Mouse (Mus musculus): Measurements from ENCODE around the gene Tes3-ps.

Gene Tes3-ps

GRCm38 (mm10) chr13:49504510-49504909 is 11.4 kb downstream of the Tes3-ps start, which contains the start of gene Ecm2:
Gene Ecm2, plus strand, starts transcription at chr13:49504810.
- DNase-seq (ENCODE audit: low read depth, low spot score): no peak

DNA sequence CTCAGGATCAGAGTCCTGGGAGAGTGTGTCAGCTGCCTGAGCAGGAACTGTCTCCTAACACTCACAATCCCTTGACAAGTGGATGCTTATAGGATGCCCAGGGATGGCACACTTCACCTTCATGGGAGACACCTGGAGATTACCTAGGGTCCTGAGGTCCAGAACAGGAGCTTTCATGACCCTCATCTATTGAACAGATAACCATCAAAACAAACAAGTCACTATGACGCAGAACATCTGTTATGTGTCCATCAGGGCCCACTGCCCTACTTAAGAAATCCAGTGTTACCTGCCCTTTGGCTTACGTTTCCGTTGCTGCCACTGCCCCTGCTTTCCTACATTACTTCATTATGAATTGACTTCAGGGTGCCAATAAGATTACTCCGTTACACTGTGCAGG is 12.7 kb downstream of the Tes3-ps start:
- no peak for DNase-seq (ENCODE audit: low read depth, low spot score)

DNA sequence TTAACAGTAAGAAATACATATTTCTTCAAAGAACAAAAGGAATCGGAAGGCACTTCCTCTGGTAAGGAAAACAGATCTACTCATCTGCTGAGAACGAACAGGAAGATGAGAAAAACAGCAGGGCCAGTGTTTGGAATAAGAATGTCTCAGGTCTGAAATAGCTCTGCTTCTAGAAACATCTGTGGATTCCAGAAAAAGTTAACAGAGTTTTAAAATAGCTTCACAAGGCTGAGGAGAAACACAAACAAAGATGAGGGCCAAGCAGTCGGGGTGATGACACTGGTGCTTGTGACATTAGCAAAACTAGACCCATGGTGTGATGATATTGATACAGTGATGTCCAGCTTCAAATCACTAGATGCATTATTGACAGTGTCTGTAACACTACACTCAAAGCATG is 14.1 kb downstream of the Tes3-ps start:
- peak; percentile 40 for DNase-seq (ENCODE audit: low read depth, low spot score)

DNA sequence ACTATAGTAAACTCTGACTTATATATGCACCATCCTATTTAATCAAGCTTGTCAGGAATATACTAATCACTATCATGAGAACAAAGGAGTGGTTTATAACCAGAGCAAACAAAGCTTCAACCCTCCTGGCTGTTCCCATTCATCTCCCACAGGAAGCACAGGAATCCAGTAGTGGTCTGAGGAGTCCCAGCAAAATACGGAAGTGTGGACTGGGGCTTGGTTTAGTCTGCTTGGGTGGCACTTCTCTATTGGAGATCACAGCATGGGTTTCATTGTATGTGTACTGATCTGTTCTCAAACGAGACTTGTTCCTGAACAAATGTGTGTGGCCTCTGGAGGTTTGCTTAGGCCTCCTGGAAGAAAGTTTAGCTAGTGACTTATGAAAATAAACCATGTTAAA is 25.6 kb downstream of the Tes3-ps start:
- DNase-seq (ENCODE audit: low read depth, low spot score): no peak

DNA sequence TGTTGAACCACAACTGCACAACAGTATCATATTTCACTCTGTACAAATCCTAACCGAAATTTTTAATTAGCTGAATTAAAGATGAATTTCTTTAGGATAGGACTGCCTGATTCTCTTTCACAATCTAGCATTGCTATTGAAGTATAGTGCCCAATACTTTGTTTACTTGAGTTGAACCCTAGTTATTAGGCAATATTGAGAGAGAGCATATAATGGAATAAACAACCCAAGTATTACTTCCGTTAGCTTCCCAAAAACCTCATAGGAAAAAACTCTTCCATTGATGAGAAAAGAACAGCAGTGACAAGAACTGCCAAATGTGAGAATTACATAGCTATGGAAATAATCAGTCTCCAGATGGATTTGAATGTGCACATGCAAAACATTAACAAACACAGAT is 33.1 kb downstream of the Tes3-ps start:
- DNase-seq (ENCODE audit: low read depth, low spot score): no peak

GRCm38 (mm10) chr13:49530636-49531035 is 37.5 kb downstream of the Tes3-ps start:
- DNase-seq (ENCODE audit: low read depth, low spot score): no peak

DNA sequence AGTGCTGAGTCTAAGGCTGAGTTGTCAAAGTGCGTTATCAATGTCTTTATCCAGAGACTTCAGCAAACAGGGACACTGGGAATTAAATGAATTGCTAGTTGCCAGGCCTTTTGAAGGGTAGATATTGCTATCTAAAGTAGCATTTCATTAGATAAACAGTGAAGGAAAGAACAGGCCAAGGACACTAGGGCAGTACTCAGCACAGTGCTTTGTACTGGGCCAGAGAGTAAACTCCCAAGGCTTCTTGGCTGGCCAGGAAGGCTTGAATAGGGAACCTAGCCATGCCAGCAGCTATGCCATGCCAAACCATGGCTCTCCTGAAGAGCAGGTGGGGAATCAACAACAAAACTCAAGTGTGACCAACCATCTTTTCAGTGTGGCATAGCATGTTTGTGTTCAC is 43.8 kb downstream of the Tes3-ps start:
- DNase-seq (ENCODE audit: low read depth, low spot score): no peak

DNA sequence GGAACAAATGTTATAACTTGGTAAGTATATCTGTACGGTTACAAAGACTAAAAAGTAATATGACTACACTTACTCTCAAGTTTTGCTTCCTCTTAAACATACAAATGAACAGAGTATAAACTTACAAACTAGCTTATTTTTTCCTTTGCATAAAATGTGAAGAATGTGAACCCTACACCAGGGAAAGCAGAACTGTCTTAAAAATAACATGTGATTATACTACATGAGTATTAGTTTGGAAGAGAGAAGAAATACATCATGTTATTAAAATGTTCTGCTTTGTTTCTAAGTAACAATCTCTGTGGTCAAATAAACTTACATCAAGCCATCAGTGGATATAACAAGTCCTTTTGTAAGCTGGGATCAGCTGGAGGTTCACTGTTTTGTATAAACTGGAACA is 45.6 kb downstream of the Tes3-ps start:
- DNase-seq (ENCODE audit: low read depth, low spot score): no peak

- DNase-seq (ENCODE audit: low read depth, low spot score): no peak
Observed at GRCm38 (mm10) chr13:49544279-49544678, 51.2 kb downstream of the Tes3-ps start, which contains the start of gene Aspn. Gene Aspn, plus strand, starts transcription at chr13:49544443.

GRCm38 (mm10) chr13:49545646-49546045 is 52.5 kb downstream of the Tes3-ps start:
- DNase-seq (ENCODE audit: low read depth, low spot score): no peak

Measured in brain, adult 2 months (tissue).